Mouse (Mus musculus): ENCODE data around the gene Map4k4.

DNA sequence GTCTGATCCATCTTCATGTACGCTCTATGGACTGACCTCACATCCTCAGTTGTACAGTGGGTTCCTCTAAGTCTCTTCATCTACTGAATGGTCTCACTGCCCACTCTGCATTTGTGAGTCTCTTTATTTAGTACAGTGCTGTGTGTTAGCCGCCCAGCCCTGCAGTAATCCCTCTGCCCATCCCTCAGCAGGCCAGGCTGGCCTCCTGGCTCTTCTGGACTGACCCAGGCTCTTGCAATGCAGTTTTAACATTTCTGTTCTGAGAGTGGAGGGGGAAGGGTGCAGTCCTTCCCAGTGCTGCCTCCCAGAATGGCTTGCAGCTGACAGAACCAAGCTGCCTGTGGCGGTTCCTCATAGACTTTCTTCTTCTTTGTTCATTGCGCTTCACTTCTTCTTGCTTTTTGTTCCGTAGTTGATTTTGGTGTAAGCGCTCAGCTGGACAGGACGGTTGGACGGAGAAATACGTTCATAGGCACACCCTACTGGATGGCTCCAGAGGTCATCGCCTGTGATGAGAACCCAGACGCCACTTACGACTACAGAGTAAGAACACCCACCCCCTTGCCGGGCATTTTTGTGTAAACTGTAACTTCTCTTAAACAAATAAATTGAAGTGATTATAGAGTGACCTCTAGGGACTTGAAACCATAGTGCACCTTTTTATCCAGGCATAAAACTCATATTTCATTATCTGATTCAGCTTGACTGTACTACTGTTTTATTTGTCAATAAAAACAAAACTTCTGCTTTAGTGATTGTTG lies 82.2 kb downstream of the Map4k4 start:
- TF ChIP-seq CTCF (IDR thresholded peaks at IDR 0.05) (peak; percentile 49), EP300 (IDR thresholded peaks at IDR 0.05) (no peak)

Data from lung, postnatal 0 days (tissue).